Mouse (Mus musculus): ENCODE results near the gene Gys1. TPM values are rescaled to one million over a fixed set of nuclear protein-coding genes. Genes with fewer than 3 reads are reported as not detected.

Gys1 gene
- polyA plus RNA-seq, 2 experiments, result 2.8 to 3.2 TPM

- TF ChIP-seq CTCF (IDR thresholded peaks at IDR 0.05; ENCODE audit: low read depth), result peak; percentile 98
- TF ChIP-seq EP300 (IDR thresholded peaks at IDR 0.05; ENCODE audit: low read depth), result no peak
- ATAC-seq (ENCODE audit: insufficient read depth) (peak; percentile 77), DNase-seq (ENCODE audit: low read depth in 3 of 3, low spot score in 3 of 3) (peak; percentile 70 to 81 (median 71))
- Histone ChIP-seq H3K9ac (replicated peaks) (no peak overlapping the region), H3K36me3 (replicated peaks; ENCODE audit: control insufficient read depth, insufficient read depth, low read depth) (no peaks in the 10 kb centered on the region; the same call in 1 of the 2 replicates), H3K9me3 (ENCODE audit: control insufficient read depth, low read length) (no peaks in the 10 kb centered on the region), H3K27ac (no peak overlapping the region), H3K4me3 (ENCODE audit: insufficient read depth in 1 of 2, low read depth in 2 of 2, low read length in 2 of 2) (no peak overlapping the region), H3K4me1 (replicated peaks; ENCODE audit: control insufficient read depth in 2 of 2, insufficient read depth in 2 of 2, low read length in 1 of 2) (peaks cover 6 to 9% of the 10 kb centered on the region in 2 experiments), H3K27me3 (ENCODE audit: control insufficient read depth, insufficient read depth, low read length) (no peaks in the 10 kb centered on the region), H3K4me2 (ENCODE audit: low read depth) (peak overlapping the region; percentile 3; the same call in 1 of the 2 replicates)
- WGBS (ENCODE audit: insufficient replicate concordance), result 50% methylated on average over 23 of the region's 23 CpGs
Measured at GRCm38 (mm10) chr7:45451344-45451982, 16.8 kb downstream of the Gys1 start.

- no peak for ATAC-seq (ENCODE audit: insufficient read depth)
- TF ChIP-seq CTCF (IDR thresholded peaks at IDR 0.05; ENCODE audit: low read depth) (no peak), EP300 (IDR thresholded peaks at IDR 0.05; ENCODE audit: low read depth) (no peak)
Measured at GRCm38 (mm10) chr7:45454971-45455370, 20.3 kb downstream of the Gys1 start.

GRCm38 (mm10) chr7:45455932-45456696 lies 21.5 kb downstream of the Gys1 start:
- Histone ChIP-seq H3K9me3 (ENCODE audit: control insufficient read depth, low read length) (no peaks in the 10 kb centered on the region), H3K4me2 (ENCODE audit: low read depth) (no peak overlapping the region), H3K4me3 (ENCODE audit: insufficient read depth in 1 of 2, low read depth in 2 of 2, low read length in 2 of 2) (no peak overlapping the region), H3K36me3 (replicated peaks; ENCODE audit: control insufficient read depth, insufficient read depth, low read depth) (peaks cover 17% of the 10 kb centered on the region), H3K4me1 (replicated peaks; ENCODE audit: control insufficient read depth in 2 of 2, insufficient read depth in 2 of 2, low read length in 1 of 2) (peaks cover 28 to 32% of the 10 kb centered on the region in 2 experiments), H3K9ac (replicated peaks) (no peak overlapping the region), H3K27ac (peak overlapping the region; percentile 27), H3K27me3 (ENCODE audit: control insufficient read depth, insufficient read depth, low read length) (no peaks in the 10 kb centered on the region)
- ATAC-seq (ENCODE audit: insufficient read depth) (no peak), DNase-seq (ENCODE audit: low read depth in 3 of 3, low spot score in 3 of 3) (no peak)
- TF ChIP-seq EP300 (IDR thresholded peaks at IDR 0.05; ENCODE audit: low read depth) (no peak), CTCF (IDR thresholded peaks at IDR 0.05; ENCODE audit: low read depth) (no peak)
- WGBS (ENCODE audit: insufficient replicate concordance), result 76% methylated on average over 13 of the region's 13 CpGs

More at GRCm38 (mm10) chr7:45454971-45455370, 20.3 kb downstream of the Gys1 start:
- no peak overlapping the region for H3K4me3 ChIP-seq (ENCODE audit: insufficient read depth in 1 of 2, low read depth in 2 of 2, low read length in 2 of 2)
- 85% methylated on average over 15 of the region's 15 CpGs for WGBS (ENCODE audit: insufficient replicate concordance)
- no peak overlapping the region for H3K4me2 ChIP-seq (ENCODE audit: low read depth)
- no peaks in the 10 kb centered on the region for H3K9me3 ChIP-seq (ENCODE audit: control insufficient read depth, low read length)
- peaks cover 17% of the 10 kb centered on the region for H3K36me3 ChIP-seq (replicated peaks; ENCODE audit: control insufficient read depth, insufficient read depth, low read depth)
- peaks cover 18 to 24% of the 10 kb centered on the region in 2 experiments for H3K4me1 ChIP-seq (replicated peaks; ENCODE audit: control insufficient read depth in 2 of 2, insufficient read depth in 2 of 2, low read length in 1 of 2)
- no peak overlapping the region for H3K27ac ChIP-seq
- DNase-seq (ENCODE audit: low read depth in 3 of 3, low spot score in 3 of 3), result no peak
- no peaks in the 10 kb centered on the region for H3K27me3 ChIP-seq (ENCODE audit: control insufficient read depth, insufficient read depth, low read length)
- no peak overlapping the region for H3K9ac ChIP-seq (replicated peaks)

- Histone ChIP-seq H3K9me3 (ENCODE audit: control insufficient read depth, low read length) (no peaks in the 10 kb centered on the region), H3K4me3 (ENCODE audit: insufficient read depth in 1 of 2, low read depth in 2 of 2, low read length in 2 of 2) (peak overlapping the region; percentile 22 to 100; a peak in 3 of 4 replicates), H3K4me1 (replicated peaks; ENCODE audit: control insufficient read depth in 2 of 2, insufficient read depth in 2 of 2, low read length in 1 of 2) (peaks cover 32% of the 10 kb centered on the region in 2 experiments), H3K27me3 (ENCODE audit: control insufficient read depth, insufficient read depth, low read length) (no peaks in the 10 kb centered on the region), H3K27ac (peak overlapping the region; percentile 65), H3K4me2 (ENCODE audit: low read depth) (peak overlapping the region; percentile 96), H3K9ac (replicated peaks) (no peak overlapping the region), H3K36me3 (replicated peaks; ENCODE audit: control insufficient read depth, insufficient read depth, low read depth) (peaks cover 20% of the 10 kb centered on the region)
- no peak for TF ChIP-seq CTCF (IDR thresholded peaks at IDR 0.05; ENCODE audit: low read depth)
- no peak for TF ChIP-seq EP300 (IDR thresholded peaks at IDR 0.05; ENCODE audit: low read depth)
- 55% methylated on average over 9 of the region's 9 CpGs for WGBS (ENCODE audit: insufficient replicate concordance)
- no peak for ATAC-seq (ENCODE audit: insufficient read depth)
- DNase-seq (ENCODE audit: low read depth in 3 of 3, low spot score in 3 of 3), result no peak
Measured at GRCm38 (mm10) chr7:45456721-45457203, 22.1 kb downstream of the Gys1 start.
